Mouse (Mus musculus): ENCODE measurements at regions not wholly inside any gene's neighbourhood (a gene's known extent, or its start where the extent isn't known, plus 50 kb on each side); places are given as distances from the start of the nearest gene placed in this dataset.
"Not testable (repeated sequence)": the region's sequence is repeated elsewhere in the genome, so short reads cannot be mapped to it uniquely, and the experiment has no call there.

DNA sequence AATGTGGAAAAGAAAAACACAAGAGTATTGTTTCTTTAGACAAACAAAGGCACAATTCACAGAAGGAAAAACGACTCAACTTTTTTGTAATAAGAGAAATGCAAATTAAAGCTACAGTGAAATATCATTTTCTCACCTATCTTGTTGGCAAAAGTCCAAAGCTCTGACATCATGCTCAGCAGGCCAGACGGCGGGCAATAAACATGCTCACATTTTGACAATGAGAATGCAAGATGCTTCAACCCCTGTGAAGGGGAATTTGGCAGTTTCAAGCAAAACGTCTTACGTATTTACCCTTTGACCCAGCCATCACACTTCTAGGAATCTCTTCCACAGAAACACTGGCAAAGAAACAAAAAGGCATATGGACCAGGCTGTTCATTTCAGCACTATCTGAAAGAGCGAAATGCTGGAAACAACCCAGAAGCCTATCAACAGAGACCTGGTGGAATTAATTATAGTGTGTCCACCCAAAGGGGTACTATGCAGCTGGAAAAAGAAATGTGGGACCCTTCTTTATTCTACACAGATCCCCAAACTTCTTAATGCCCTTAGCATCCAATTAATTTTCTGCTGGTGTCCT lies 203.4 kb upstream of the 2610301B20Rik start:
- no peak overlapping the region for H3K4me3 ChIP-seq
- H3K27me3 ChIP-seq (ENCODE audit: low read depth, poor library complexity, severe bottlenecking), result no peaks in the 10 kb centered on the region
- H3K27ac ChIP-seq (replicated peaks), result no peak overlapping the region
- no peaks in the 10 kb centered on the region for H3K4me1 ChIP-seq
- no peaks in the 10 kb centered on the region for H3K9me3 ChIP-seq (replicated peaks)
- no peaks in the 10 kb centered on the region for H3K36me3 ChIP-seq
- no peak for DNase-seq (ENCODE audit: low spot score)
- WGBS, result 85% methylated on average over 6 of the region's 6 CpGs

DNA sequence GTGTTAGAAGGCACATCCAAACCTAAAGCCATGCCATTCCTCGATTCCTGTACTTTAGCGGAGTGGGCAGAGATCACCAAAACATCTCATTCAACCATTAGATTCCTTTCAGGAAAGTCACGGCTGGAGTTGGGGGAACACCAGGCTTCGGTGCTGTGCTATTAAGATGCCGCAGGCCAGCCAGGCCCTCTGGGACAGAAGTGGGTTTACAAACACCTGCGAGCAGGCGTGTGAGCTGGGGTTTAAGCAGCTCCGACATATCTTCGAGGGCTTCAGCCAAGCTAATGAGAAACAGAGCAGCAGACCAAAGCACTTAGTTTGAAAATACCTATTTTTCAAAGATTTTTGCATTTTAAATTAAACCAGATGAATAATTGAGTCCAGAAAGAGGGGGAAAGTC lies 183.2 kb upstream of the 2610301B20Rik start:
- DNase-seq (ENCODE audit: low spot score), result no peak
- H3K27me3 ChIP-seq (ENCODE audit: low read depth, poor library complexity, severe bottlenecking), result no peaks in the 10 kb centered on the region
- 77% methylated on average over 9 of the region's 9 CpGs for WGBS
- no peaks in the 10 kb centered on the region for H3K36me3 ChIP-seq
- no peak overlapping the region for H3K4me3 ChIP-seq
- H3K27ac ChIP-seq (replicated peaks), result no peak overlapping the region
- H3K4me1 ChIP-seq, result no peaks in the 10 kb centered on the region
- H3K9me3 ChIP-seq (replicated peaks), result no peaks in the 10 kb centered on the region

DNA sequence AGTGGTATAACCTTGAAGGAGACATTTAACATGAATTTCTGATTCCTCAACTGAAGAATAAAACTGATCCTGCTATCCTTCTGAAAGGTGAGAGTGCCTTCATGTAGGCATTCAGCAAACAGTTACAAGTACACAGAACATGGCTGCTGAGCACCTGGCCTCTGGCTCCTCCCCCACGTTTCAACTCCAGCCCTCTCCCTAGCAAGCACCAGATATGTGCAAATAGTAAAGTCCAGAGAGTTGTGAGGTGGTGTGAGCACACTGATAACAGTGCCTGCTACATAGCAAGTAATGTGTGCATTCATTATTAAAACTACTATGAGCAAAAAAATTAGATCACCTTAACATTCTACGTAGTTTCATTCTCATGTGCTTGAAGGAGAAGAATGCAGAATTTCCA lies 181.4 kb upstream of the 2610301B20Rik start:
- no peaks in the 10 kb centered on the region for H3K27me3 ChIP-seq (ENCODE audit: low read depth, poor library complexity, severe bottlenecking)
- WGBS, result 83% methylated on average over 2 of the region's 2 CpGs

DNA sequence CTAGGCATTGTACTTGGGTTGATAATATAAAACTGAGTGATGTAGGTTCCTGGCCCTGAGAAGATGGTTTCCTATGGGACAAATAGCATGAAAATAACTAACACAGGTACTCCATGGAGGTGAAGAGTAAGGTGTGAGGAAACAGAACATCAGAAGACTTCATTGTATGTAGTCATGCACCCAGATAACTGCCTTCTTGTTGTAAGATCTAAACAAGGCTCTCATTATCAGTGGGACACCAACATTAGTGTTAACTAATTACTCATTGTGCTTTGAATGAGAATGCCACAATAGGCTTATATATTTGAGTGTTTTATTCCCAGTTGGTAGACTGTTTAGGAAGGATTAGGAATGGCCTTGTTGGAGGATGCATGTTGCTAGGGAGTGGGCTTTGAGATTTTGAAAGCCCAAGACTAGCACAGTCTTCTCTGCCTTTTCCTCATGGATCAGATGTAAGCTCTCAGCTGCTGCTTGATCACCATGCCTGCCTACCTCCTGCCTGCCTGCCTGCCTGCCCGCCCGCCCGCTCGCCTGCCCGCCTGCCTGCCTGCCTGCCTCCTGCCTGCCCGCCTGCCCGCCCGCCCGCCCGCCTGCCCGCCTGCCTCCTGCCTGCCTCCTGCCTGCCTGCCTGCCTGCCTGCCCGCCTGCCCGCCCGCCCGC lies 180.7 kb upstream of the 2610301B20Rik start:
- no peak for DNase-seq (ENCODE audit: low spot score)
- no peaks in the 10 kb centered on the region for H3K36me3 ChIP-seq
- WGBS, result 81% methylated on average over 4 of the region's 15 CpGs

More for the DNA sequence above, 181.4 kb upstream of the 2610301B20Rik start:
- DNase-seq (ENCODE audit: low spot score), result no peak
- no peak overlapping the region for H3K4me3 ChIP-seq
- no peaks in the 10 kb centered on the region for H3K4me1 ChIP-seq
- no peaks in the 10 kb centered on the region for H3K36me3 ChIP-seq
- H3K27ac ChIP-seq (replicated peaks), result no peak overlapping the region
- no peaks in the 10 kb centered on the region for H3K9me3 ChIP-seq (replicated peaks)

DNA sequence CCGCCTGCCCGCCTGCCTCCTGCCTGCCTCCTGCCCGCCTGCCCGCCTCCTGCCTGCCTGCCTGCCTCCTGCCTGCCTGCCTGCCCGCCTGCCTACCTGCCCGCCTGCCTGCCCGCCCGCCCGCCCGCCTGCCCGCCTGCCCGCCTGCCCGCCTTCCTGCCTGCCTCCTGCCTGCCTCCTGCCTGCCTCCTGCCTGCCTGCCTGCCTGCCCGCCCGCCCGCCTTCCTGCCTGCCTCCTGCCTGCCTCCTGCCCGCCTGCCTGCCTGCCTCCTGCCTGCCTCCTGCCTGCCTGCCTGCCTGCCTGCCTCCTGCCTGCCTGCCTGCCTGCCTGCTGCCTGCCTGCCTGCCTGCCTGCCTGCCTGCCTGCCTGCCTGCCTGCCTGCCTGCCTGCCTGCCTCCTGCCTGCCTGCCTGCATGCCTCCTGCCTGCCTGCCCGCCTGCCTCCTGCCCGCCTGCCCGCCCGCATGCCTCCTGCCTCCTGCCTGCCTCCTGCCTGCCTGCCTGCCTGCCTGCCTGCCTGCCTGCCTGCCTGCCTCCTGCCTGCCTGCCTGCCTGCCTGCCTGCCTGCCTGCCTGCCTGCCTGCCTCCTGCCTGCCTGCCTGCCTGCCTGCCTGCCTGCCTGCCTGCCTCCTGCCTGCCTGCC lies 180.1 kb upstream of the 2610301B20Rik start:
- not testable (repeated sequence) for H3K27me3 ChIP-seq (ENCODE audit: low read depth, poor library complexity, severe bottlenecking)

More for the DNA sequence above, 180.7 kb upstream of the 2610301B20Rik start:
- Histone ChIP-seq H3K4me1 (no peaks in the 10 kb centered on the region), H3K9me3 (replicated peaks) (no peaks in the 10 kb centered on the region), H3K27me3 (ENCODE audit: low read depth, poor library complexity, severe bottlenecking) (no peaks in the 10 kb centered on the region), H3K27ac (replicated peaks) (no peak overlapping the region; the same call in 1 of the 2 replicates), H3K4me3 (peak overlapping the region; percentile 50)

DNA sequence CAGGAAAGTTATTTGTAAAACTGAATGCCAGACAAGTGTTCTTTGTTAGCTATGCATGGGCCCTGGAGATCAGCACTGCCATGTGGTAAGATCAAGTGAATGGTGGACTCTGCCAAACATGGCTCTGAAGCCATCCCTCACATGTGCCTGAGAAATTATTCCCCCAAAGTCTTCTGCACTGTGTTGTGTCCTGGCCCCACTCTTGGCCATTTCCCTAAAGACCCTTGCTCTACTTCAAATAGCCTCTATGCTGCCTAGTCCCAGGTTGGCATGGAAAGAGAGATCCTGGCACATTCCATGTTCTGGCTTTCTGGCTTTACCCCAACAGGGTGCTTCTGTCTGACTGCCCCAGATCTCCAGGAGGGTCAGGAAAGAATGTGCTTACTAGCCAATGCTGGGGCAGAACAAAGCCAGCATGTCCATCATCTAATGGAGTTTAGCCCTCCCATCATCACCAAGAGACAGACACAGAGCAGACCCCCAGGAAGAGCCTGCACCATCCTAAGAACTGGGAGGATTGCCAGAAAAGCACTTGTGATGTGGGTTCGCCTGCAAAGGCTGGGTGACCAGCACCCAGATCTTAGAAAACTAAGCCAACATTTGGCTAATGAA lies 177.0 kb upstream of the 2610301B20Rik start:
- H3K36me3 ChIP-seq, result no peaks in the 10 kb centered on the region
- 80% methylated on average over 1 of the region's 1 CpGs for WGBS
- no peaks in the 10 kb centered on the region for H3K4me1 ChIP-seq
- H3K9me3 ChIP-seq (replicated peaks), result no peaks in the 10 kb centered on the region
- no peak overlapping the region for H3K4me3 ChIP-seq
- no peaks in the 10 kb centered on the region for H3K27me3 ChIP-seq (ENCODE audit: low read depth, poor library complexity, severe bottlenecking)
- no peak for DNase-seq (ENCODE audit: low spot score)
- H3K27ac ChIP-seq (replicated peaks), result no peak overlapping the region

More for the DNA sequence above, 180.1 kb upstream of the 2610301B20Rik start:
- H3K36me3 ChIP-seq; H3K4me1 ChIP-seq; H3K27ac ChIP-seq (replicated peaks); H3K9me3 ChIP-seq (replicated peaks): not testable (repeated sequence)
- peak overlapping the region; percentile 50 for H3K4me3 ChIP-seq
- DNase-seq (ENCODE audit: low spot score), result peak; percentile 21
- WGBS, result 61% methylated on average over 5 of the region's 21 CpGs

DNA sequence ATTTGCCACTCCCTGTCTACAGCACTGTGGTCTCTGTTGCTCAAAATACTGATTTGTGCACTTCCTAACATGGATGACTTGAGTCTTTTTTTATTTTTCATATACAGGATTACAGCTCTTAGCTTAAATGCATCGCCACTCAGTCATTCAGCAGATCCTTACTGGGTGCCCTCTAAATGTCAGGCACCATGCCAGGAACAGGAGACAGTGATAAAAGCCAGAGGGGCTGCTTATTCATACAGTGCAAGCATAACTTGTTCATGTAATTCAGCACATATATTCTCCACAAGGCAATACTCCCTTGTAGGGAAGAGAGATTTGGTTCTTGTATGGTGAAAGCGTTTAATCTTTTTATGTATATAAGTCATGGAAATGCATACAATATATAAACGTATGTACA lies 175.7 kb upstream of the 2610301B20Rik start:
- DNase-seq (ENCODE audit: low spot score), result no peak
- Histone ChIP-seq H3K4me1 (no peaks in the 10 kb centered on the region), H3K9me3 (replicated peaks) (no peaks in the 10 kb centered on the region), H3K36me3 (no peaks in the 10 kb centered on the region), H3K27ac (replicated peaks) (no peak overlapping the region), H3K4me3 (no peak overlapping the region), H3K27me3 (ENCODE audit: low read depth, poor library complexity, severe bottlenecking) (no peaks in the 10 kb centered on the region)
- 92% methylated on average over 3 of the region's 3 CpGs for whole genome bisulfite sequencing

DNA sequence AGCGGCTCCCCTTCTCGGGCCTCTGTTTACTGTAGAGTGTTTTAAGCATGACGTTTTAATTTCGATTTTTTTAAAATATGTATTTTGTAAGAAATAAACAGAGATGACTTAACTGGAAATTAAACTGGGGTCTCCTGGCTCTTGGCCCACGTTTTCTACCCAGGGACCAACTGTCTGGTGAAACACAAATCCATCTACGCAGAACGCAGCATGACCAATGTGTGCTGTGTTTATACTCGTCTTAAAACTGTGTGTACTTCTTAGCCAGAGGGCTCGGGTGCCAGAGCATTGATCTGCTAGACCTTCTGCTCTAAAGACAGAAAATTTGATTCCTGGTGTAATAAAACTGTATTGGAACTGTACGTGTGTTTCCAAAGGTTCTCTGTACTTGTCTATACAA lies 172.8 kb upstream of the 2610301B20Rik start:
- H3K27me3 ChIP-seq (ENCODE audit: low read depth, poor library complexity, severe bottlenecking), result no peaks in the 10 kb centered on the region
- WGBS, result 88% methylated on average over 10 of the region's 10 CpGs
- H3K36me3 ChIP-seq, result no peaks in the 10 kb centered on the region
- H3K9me3 ChIP-seq (replicated peaks), result no peaks in the 10 kb centered on the region
- H3K27ac ChIP-seq (replicated peaks), result no peak overlapping the region
- H3K4me1 ChIP-seq, result no peaks in the 10 kb centered on the region
- no peak for DNase-seq (ENCODE audit: low spot score)
- no peak overlapping the region for H3K4me3 ChIP-seq

DNA sequence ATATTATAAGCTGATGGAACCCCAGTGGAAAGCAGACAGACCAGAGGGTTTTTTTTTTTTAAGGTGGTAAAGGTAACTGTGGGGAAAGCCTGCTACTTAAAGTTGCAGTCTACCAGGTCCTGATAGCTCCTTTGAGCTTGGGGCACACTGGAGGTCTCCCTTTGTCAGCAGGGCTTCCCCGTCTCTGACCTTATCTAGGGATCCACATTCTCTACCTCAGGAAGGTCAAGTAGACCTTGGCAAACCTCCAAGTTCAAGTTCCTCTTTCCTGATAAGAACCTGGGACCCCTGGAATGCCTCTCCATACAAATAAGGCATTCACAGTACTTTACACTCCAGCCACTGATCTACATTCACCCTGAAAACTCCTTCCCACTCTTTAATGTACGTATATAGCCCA lies 171.1 kb upstream of the 2610301B20Rik start:
- 82% methylated on average over 2 of the region's 2 CpGs for WGBS
- no peak for DNase-seq (ENCODE audit: low spot score)
- no peak overlapping the region for H3K27ac ChIP-seq (replicated peaks)

DNA sequence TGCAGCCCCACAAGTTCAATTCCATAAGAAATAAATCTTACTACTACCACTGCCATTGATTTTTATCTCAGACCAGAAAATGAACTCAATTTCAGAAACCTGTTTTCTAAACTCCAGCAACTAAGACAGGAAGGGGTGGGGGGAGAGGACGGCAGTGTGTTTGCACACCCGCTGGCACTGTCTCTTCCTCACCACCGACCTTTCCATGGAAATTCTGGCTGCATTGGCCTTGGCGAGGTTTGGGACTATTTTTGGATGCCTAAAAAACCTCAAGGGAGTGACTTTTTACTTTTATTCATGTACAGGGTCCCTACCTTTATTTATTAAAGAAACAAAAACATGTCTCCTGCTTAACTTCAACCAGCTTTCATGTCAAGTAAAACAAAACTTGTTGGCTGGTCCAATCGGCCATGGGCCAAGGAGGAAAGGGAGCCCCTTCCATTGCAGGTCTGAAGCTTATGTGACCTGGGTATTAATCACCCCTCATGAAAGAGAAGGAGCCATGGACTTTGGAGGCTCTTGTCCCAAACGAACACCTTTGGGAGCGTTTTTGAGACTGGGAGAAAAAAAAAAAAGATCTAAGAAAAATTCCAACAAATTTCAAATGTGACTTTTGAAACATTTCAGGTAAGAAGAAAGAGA lies 167.2 kb upstream of the 2610301B20Rik start:
- no peak for DNase-seq (ENCODE audit: low spot score)
- Histone ChIP-seq H3K4me3 (no peak overlapping the region), H3K36me3 (no peaks in the 10 kb centered on the region), H3K9me3 (replicated peaks) (no peaks in the 10 kb centered on the region), H3K27me3 (ENCODE audit: low read depth, poor library complexity, severe bottlenecking) (no peaks in the 10 kb centered on the region), H3K4me1 (no peaks in the 10 kb centered on the region), H3K27ac (replicated peaks) (no peak overlapping the region)
- 84% methylated on average over 7 of the region's 7 CpGs for WGBS

More for the DNA sequence above, 171.1 kb upstream of the 2610301B20Rik start:
- Histone ChIP-seq H3K36me3 (no peaks in the 10 kb centered on the region), H3K27me3 (ENCODE audit: low read depth, poor library complexity, severe bottlenecking) (no peaks in the 10 kb centered on the region), H3K9me3 (replicated peaks) (no peaks in the 10 kb centered on the region), H3K4me3 (no peak overlapping the region), H3K4me1 (no peaks in the 10 kb centered on the region)

DNA sequence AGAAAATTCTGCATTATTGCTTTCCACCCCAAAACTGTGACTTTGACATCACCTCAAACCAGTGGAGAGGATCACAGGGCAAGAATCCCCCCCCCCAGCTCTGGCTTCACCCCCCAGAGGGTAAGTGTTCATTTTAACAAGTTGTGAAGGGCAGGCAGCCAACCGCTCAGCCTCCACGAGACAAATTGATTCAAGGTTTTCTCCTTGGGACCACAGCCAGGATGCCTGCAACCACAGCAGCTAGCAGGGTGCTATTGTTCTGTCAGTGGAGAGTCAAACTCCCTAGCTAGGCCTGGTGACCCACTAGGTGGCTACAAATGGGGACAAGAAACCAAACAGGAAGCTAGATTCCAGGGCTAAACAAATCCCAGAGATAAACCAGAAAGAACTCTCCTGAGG lies 166.6 kb upstream of the 2610301B20Rik start:
- 45% methylated on average over 2 of the region's 2 CpGs for WGBS
- H3K4me1 ChIP-seq, result no peaks in the 10 kb centered on the region

DNA sequence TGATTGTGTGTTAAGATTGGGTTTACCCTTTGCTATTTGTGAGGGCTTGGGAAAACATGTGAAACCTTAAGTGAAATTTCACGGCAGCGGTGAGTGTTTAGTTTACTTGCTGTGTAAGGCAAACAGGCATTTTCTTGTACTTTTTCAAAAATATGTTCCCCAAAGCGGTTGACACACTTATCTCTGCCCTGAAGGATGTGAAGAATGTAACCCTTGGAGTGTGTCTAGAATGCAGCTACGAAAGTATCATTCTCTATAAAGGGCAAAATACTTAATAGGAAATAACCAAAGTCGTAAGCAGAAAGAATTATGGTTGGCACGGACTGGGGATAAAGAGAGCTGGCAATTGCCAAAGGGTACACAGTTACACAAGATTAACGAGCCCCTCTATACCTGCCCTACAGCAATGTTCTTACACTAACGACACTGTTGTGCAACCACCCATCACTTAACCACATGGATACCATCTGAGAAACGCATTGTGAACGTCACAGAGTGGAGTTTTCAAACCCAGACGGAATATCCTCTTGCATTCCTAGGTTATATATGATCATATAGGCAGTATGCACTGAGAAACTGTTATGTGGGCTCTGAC lies 162.3 kb upstream of the 2610301B20Rik start:
- H3K9me3 ChIP-seq (replicated peaks), result no peaks in the 10 kb centered on the region
- H3K4me1 ChIP-seq, result no peaks in the 10 kb centered on the region
- no peaks in the 10 kb centered on the region for H3K36me3 ChIP-seq
- H3K27ac ChIP-seq (replicated peaks), result no peak overlapping the region
- no peaks in the 10 kb centered on the region for H3K27me3 ChIP-seq (ENCODE audit: low read depth, poor library complexity, severe bottlenecking)
- 88% methylated on average over 11 of the region's 11 CpGs for WGBS
- no peak overlapping the region for H3K4me3 ChIP-seq
- no peak for DNase-seq (ENCODE audit: low spot score)

More for the DNA sequence above, 166.6 kb upstream of the 2610301B20Rik start:
- H3K9me3 ChIP-seq (replicated peaks), result no peaks in the 10 kb centered on the region
- H3K27ac ChIP-seq (replicated peaks), result no peak overlapping the region
- no peak for DNase-seq (ENCODE audit: low spot score)
- H3K36me3 ChIP-seq, result no peaks in the 10 kb centered on the region
- H3K27me3 ChIP-seq (ENCODE audit: low read depth, poor library complexity, severe bottlenecking), result no peaks in the 10 kb centered on the region
- no peak overlapping the region for H3K4me3 ChIP-seq

All from midbrain, embryonic 10.5 days (tissue).